Mouse (Mus musculus): ENCODE results near the gene Tex48. TPM values are rescaled to one million over a fixed set of nuclear protein-coding genes. Genes with fewer than 3 reads are reported as not detected.

The Tex48 gene
- total and polyA plus RNA-seq, 3 experiments, result not detected

- Histone ChIP-seq H3K36me3 (ENCODE audit: control insufficient read depth in 1 of 2, insufficient read depth in 2 of 2, low read length in 2 of 2) (peaks cover 0 to 12% of the 10 kb centered on the region in 2 experiments; a peak in 2 of 4 replicates), H3K4me3 (ENCODE audit: control insufficient read depth in 1 of 2, insufficient read depth in 1 of 2, low read depth in 2 of 2, low read length in 2 of 2) (no peak overlapping the region), H3K79me2 (ENCODE audit: control insufficient read depth, insufficient read depth, low read length, poor library complexity) (peaks cover 7% of the 10 kb centered on the region; the same call in 1 of the 2 replicates), H3K27me3 (ENCODE audit: control insufficient read depth in 1 of 2, insufficient read depth in 2 of 2, low read length in 2 of 2) (no peaks in the 10 kb centered on the region), H3K27ac (ENCODE audit: control insufficient read depth, low read depth, low read length) (no peak overlapping the region), H3K9ac (ENCODE audit: control insufficient read depth, low read depth, low read length, poor library complexity, severe bottlenecking) (no peak overlapping the region), H3K9me3 (replicated peaks; ENCODE audit: insufficient read depth, low read length) (no peaks in the 10 kb centered on the region), H3K4me1 (ENCODE audit: control insufficient read depth in 1 of 2, insufficient read depth in 2 of 2, low read length in 2 of 2) (peaks cover 0 to 26% of the 10 kb centered on the region in 2 experiments; a peak in 3 of 4 replicates)
- TF ChIP-seq POLR2AphosphoS2 (IDR thresholded peaks at IDR 0.05; ENCODE audit: low read length), result no peak
- TF ChIP-seq ZNF384 (IDR thresholded peaks at IDR 0.05; ENCODE audit: low read depth, low read length), result no peak
- TF ChIP-seq MAX (IDR thresholded peaks at IDR 0.05; ENCODE audit: low read length), result no peak
- DNase-seq (ENCODE audit: low read depth, low spot score), result no peak
Measured at GRCm38 (mm10) chr4:63562742-63563141, 59.5 kb downstream of the Tex48 start.

GRCm38 (mm10) chr4:63561861-63562675 is 60.2 kb downstream of the Tex48 start:
- peak overlapping the region; percentile 61 for H3K9ac ChIP-seq (ENCODE audit: control insufficient read depth, low read depth, low read length, poor library complexity, severe bottlenecking)
- peak overlapping the region; percentile 20; the same call in 1 of the 2 replicates for H3K27ac ChIP-seq (ENCODE audit: control insufficient read depth, low read depth, low read length)

GRCm38 (mm10) chr4:63560079-63560478 is 62.1 kb downstream of the Tex48 start:
- peaks cover 0 to 26% of the 10 kb centered on the region in 2 experiments; a peak in 3 of 4 replicates for H3K4me1 ChIP-seq (ENCODE audit: control insufficient read depth in 1 of 2, insufficient read depth in 2 of 2, low read length in 2 of 2)
- no peak overlapping the region for H3K4me3 ChIP-seq (ENCODE audit: control insufficient read depth in 1 of 2, insufficient read depth in 1 of 2, low read depth in 2 of 2, low read length in 2 of 2)
- H3K79me2 ChIP-seq (ENCODE audit: control insufficient read depth, insufficient read depth, low read length, poor library complexity), result peaks cover 9% of the 10 kb centered on the region; the same call in 1 of the 2 replicates
- H3K9me3 ChIP-seq (replicated peaks; ENCODE audit: insufficient read depth, low read length), result no peaks in the 10 kb centered on the region
- H3K36me3 ChIP-seq (ENCODE audit: control insufficient read depth in 1 of 2, insufficient read depth in 2 of 2, low read length in 2 of 2), result peaks cover 0 to 15% of the 10 kb centered on the region in 2 experiments; a peak in 2 of 4 replicates
- TF ChIP-seq CTCF (IDR thresholded peaks at IDR 0.05 in 2 of 3, conservative IDR thresholded peaks at IDR 0.05 in 1 of 3; ENCODE audit: control insufficient read depth in 1 of 3, insufficient read depth in 1 of 3, low read depth in 2 of 3, low read length in 3 of 3, poor library complexity in 1 of 3, severe bottlenecking in 1 of 3) (0 out of 6 replicates have a peak, but pooled peaks of 1 of the 3 experiments have one; percentile 8), ETS1 (IDR thresholded peaks at IDR 0.05; ENCODE audit: low read depth, low read length) (no peak)
- H3K27me3 ChIP-seq (ENCODE audit: control insufficient read depth in 1 of 2, insufficient read depth in 2 of 2, low read length in 2 of 2), result no peaks in the 10 kb centered on the region
- DNase-seq (ENCODE audit: low read depth, low spot score), result no peak
- no peak overlapping the region for H3K9ac ChIP-seq (ENCODE audit: control insufficient read depth, low read depth, low read length, poor library complexity, severe bottlenecking)
- no peak overlapping the region for H3K27ac ChIP-seq (ENCODE audit: control insufficient read depth, low read depth, low read length)

More at GRCm38 (mm10) chr4:63561861-63562675, 60.2 kb downstream of the Tex48 start:
- DNase-seq (ENCODE audit: low read depth, low spot score), result peak; percentile 67
- Histone ChIP-seq H3K4me3 (ENCODE audit: control insufficient read depth in 1 of 2, insufficient read depth in 1 of 2, low read depth in 2 of 2, low read length in 2 of 2) (peak overlapping the region in 1 of 2 experiments; percentile 3; a peak in 1 of 4 replicates), H3K9me3 (replicated peaks; ENCODE audit: insufficient read depth, low read length) (no peaks in the 10 kb centered on the region), H3K36me3 (ENCODE audit: control insufficient read depth in 1 of 2, insufficient read depth in 2 of 2, low read length in 2 of 2) (peaks cover 0 to 15% of the 10 kb centered on the region in 2 experiments; a peak in 2 of 4 replicates), H3K4me1 (ENCODE audit: control insufficient read depth in 1 of 2, insufficient read depth in 2 of 2, low read length in 2 of 2) (peaks cover 0 to 26% of the 10 kb centered on the region in 2 experiments; a peak in 3 of 4 replicates), H3K27me3 (ENCODE audit: control insufficient read depth in 1 of 2, insufficient read depth in 2 of 2, low read length in 2 of 2) (no peaks in the 10 kb centered on the region), H3K79me2 (ENCODE audit: control insufficient read depth, insufficient read depth, low read length, poor library complexity) (peaks cover 9% of the 10 kb centered on the region; the same call in 1 of the 2 replicates)
- TF ChIP-seq ELF1 (IDR thresholded peaks at IDR 0.05; ENCODE audit: low read depth, low read length), result peak; percentile 41; the same call in 1 of the 2 replicates
- no peak for TF ChIP-seq POLR2A (IDR thresholded peaks at IDR 0.05; ENCODE audit: control insufficient read depth in 1 of 2, insufficient read depth in 1 of 2, low read depth in 1 of 2, low read length in 2 of 2, poor library complexity in 1 of 2)

All from MEL (cell line).